Mouse (Mus musculus): Measurements from ENCODE around the gene B230118H07Rik.

The B230118H07Rik gene

GRCm38 (mm10) chr2:101649114-101649671, at the start of gene B230118H07Rik, which contains the start of gene Rag1:
Gene B230118H07Rik, minus strand, starts transcription at chr2:101649532.
Gene Rag1, minus strand, starts transcription at chr2:101649501.
- DNase-seq: peak; percentile 77 to 86

- no peak for DNase-seq
Observed at GRCm38 (mm10) chr2:101695584-101695983, 46.3 kb upstream of the B230118H07Rik start.

- DNase-seq: peak; percentile 28
Observed at GRCm38 (mm10) chr2:101693577-101694215, 44.4 kb upstream of the B230118H07Rik start.

- no peak for DNase-seq
Observed at GRCm38 (mm10) chr2:101693043-101693442, 43.7 kb upstream of the B230118H07Rik start.

- no peak for DNase-seq
Observed at GRCm38 (mm10) chr2:101690252-101690827, 41.0 kb upstream of the B230118H07Rik start.

- no peak for DNase-seq
Observed at GRCm38 (mm10) chr2:101688011-101688410, 38.7 kb upstream of the B230118H07Rik start.

- peak; percentile 26 for DNase-seq
Observed at GRCm38 (mm10) chr2:101684421-101684820, 35.1 kb upstream of the B230118H07Rik start.

- DNase-seq: no peak
Observed at GRCm38 (mm10) chr2:101679164-101679784, 29.9 kb upstream of the B230118H07Rik start.

GRCm38 (mm10) chr2:101678236-101679021, 29.1 kb upstream of the B230118H07Rik start, which contains the start of gene Traf6:
Gene Traf6, plus strand, starts transcription at chr2:101678429.
- peak; percentile 83 to 85 for DNase-seq

- DNase-seq: peak in 1 of 2 experiments; percentile 32
Observed at GRCm38 (mm10) chr2:101673547-101673946, 24.2 kb upstream of the B230118H07Rik start.

GRCm38 (mm10) chr2:101668751-101669150, 19.4 kb upstream of the B230118H07Rik start:
- DNase-seq: no peak

GRCm38 (mm10) chr2:101665703-101666092, 16.4 kb upstream of the B230118H07Rik start:
- no peak for DNase-seq

- DNase-seq: peak; percentile 77 to 84
Observed at GRCm38 (mm10) chr2:101665058-101665702, 15.8 kb upstream of the B230118H07Rik start.

GRCm38 (mm10) chr2:101660536-101660935, 11.2 kb upstream of the B230118H07Rik start:
- DNase-seq: no peak

- peak; percentile 87 to 90 for DNase-seq
Observed at GRCm38 (mm10) chr2:101652921-101653597, 3.7 kb upstream of the B230118H07Rik start.

GRCm38 (mm10) chr2:101652204-101652920, 3.0 kb upstream of the B230118H07Rik start:
- peak in 1 of 2 experiments; percentile 30 for DNase-seq

- no peak for DNase-seq
Observed at GRCm38 (mm10) chr2:101650446-101650845, 1.1 kb upstream of the B230118H07Rik start.

- peak in 1 of 2 experiments; percentile 31 for DNase-seq
Observed at GRCm38 (mm10) chr2:101648361-101648760, 971 bp downstream of the B230118H07Rik start.

- no peak for DNase-seq
Observed at GRCm38 (mm10) chr2:101645841-101646240, 3.5 kb downstream of the B230118H07Rik start.

- DNase-seq: no peak
Observed at GRCm38 (mm10) chr2:101639840-101640350, 9.4 kb downstream of the B230118H07Rik start.
